Mouse (Mus musculus) liver, embryonic 14.5 days (tissue): Measurements from ENCODE around the gene Pear1. TPM values are rescaled to one million over a fixed set of nuclear protein-coding genes. Genes with fewer than 3 reads are reported as not detected.

Experiments
- ATAC-seq: fragments of 200-750 bp; cut with Nextera tagmentation; 2 replicates; pipeline ENCODE4 v1.8.0; 2017; ENCODE audit warnings: moderate number of reproducible peaks, mild to moderate bottlenecking, moderate library complexity; ENCODE audit not compliant: insufficient read depth
- DNase-seq, 3 experiments: peaks; one replicate each; pipeline ENCODE4 v3.0.0-alpha.2; 2012 to 2013; ENCODE audit warnings: low read depth in 3 of 3, low spot score in 3 of 3
- H3K27ac ChIP-seq: fragments of 300-500 bp; sonication (generic); 2 replicates; pipeline ENCODE4 v1.5.1; 2014; ENCODE audit warnings: moderate library complexity, mild to moderate bottlenecking, control low read depth, inconsistent platforms
- H3K27me3 ChIP-seq: fragments of 300-500 bp; sonication (generic); 2 replicates; pipeline ENCODE4 v1.6.1; 2014; ENCODE audit warnings: mild to moderate bottlenecking, low read length, moderate library complexity; ENCODE audit not compliant: control insufficient read depth, insufficient read depth
- H3K36me3 ChIP-seq: fragments of 300-500 bp; sonication (generic); replicated peaks from 2 replicates; pipeline ENCODE4 v1.6.1; 2014; ENCODE audit warnings: low read depth; ENCODE audit not compliant: control insufficient read depth, insufficient read depth
- H3K4me1 ChIP-seq, 2 experiments: fragments of 200-500 bp in 1 of 2; fragments of 300-500 bp in 1 of 2; sonication (generic) in 1 of 2; replicated peaks; 2 replicates each; pipeline ENCODE4 v1.6.1; 2012 to 2014; ENCODE audit warnings: antibody characterized with exemption in 1 of 2, inconsistent platforms in 1 of 2, low read length in 1 of 2; ENCODE audit not compliant: control insufficient read depth in 2 of 2, insufficient read depth in 2 of 2
- H3K4me2 ChIP-seq: fragments of 300-500 bp; sonication (generic); 2 replicates; pipeline ENCODE4 v1.6.1; 2014; ENCODE audit warnings: low read depth, mild to moderate bottlenecking, control low read depth, moderate library complexity
- H3K4me3 ChIP-seq, 2 experiments: fragments of 200-500 bp in 1 of 2; fragments of 300-500 bp in 1 of 2; sonication (generic) in 1 of 2; 2 replicates each; pipeline ENCODE4 v1.5.1; 2012 to 2014; ENCODE audit warnings: low read depth in 2 of 2, low read length in 2 of 2, mild to moderate bottlenecking in 2 of 2, control low read depth in 1 of 2, inconsistent platforms in 1 of 2, moderate library complexity in 1 of 2; ENCODE audit not compliant: insufficient read depth in 1 of 2
- H3K9ac ChIP-seq: fragments of 300-500 bp; sonication (generic); replicated peaks from 2 replicates; pipeline ENCODE4 v1.6.1; 2014; ENCODE audit warnings: mild to moderate bottlenecking, control low read depth, moderate library complexity
- H3K9me3 ChIP-seq: fragments of 300-500 bp; sonication (generic); 2 replicates; pipeline ENCODE4 v1.6.1; 2016; ENCODE audit warnings: low read length, mixed read lengths; ENCODE audit not compliant: control insufficient read depth
- CTCF ChIP-seq: IDR thresholded peaks from 2 replicates; pipeline ENCODE4 v1.5.1; 2016; ENCODE audit warnings: antibody characterized with exemption, low read depth, control low read depth
- EP300 ChIP-seq: IDR thresholded peaks from 2 replicates; pipeline ENCODE4 v1.6.1; 2016; ENCODE audit warnings: antibody characterized with exemption, low read depth
- WGBS: fragments of 180-500 bp; shearing (Covaris S2); extraction: QIAGEN DNeasy Blood & Tissue Kit; methylation state at CpG from one replicate; pipeline ENCODE4 v1.1.7; 2014; ENCODE audit not compliant: insufficient replicate concordance; 5-methylcytosine and 5-hydroxymethylcytosine counted together
- polyA plus RNA-seq, 2 experiments: library from polyadenylated mRNA; depleted of rRNA in 1 of 2; stranded (reverse) in 1 of 2; unstranded in 1 of 2; fragments of >200 nt; fragmentation: Nextera tagmentation in 1 of 2; extraction: Ambion mirVana in 1 of 2; gene quantifications; 2 replicates each; pipeline versions ENCODE4 v1.2.1 to v1.2.3; 2012 to 2014

Gene Pear1
- polyA plus RNA-seq, 2 experiments: 3.8 to 5.4 TPM

GRCm38 (mm10) chr3:87764506-87764905 lies 59.6 kb downstream of the Pear1 start:
- Histone ChIP-seq H3K36me3 (no peaks in the 10 kb centered on the region), H3K9me3 (no peaks in the 10 kb centered on the region), H3K27ac (no peak overlapping the region), H3K4me3 (no peak overlapping the region), H3K9ac (no peak overlapping the region), H3K4me2 (peak overlapping the region; percentile 15), H3K27me3 (no peaks in the 10 kb centered on the region; the same call in none of the 2 replicates), H3K4me1 (no peaks in the 10 kb centered on the region; a peak in 1 of 4 replicates)
- 20% methylated on average over 10 of the region's 10 CpGs for WGBS
- no peak for ATAC-seq
- DNase-seq: no peak
- TF ChIP-seq EP300 (no peak), CTCF (no peak)

DNA sequence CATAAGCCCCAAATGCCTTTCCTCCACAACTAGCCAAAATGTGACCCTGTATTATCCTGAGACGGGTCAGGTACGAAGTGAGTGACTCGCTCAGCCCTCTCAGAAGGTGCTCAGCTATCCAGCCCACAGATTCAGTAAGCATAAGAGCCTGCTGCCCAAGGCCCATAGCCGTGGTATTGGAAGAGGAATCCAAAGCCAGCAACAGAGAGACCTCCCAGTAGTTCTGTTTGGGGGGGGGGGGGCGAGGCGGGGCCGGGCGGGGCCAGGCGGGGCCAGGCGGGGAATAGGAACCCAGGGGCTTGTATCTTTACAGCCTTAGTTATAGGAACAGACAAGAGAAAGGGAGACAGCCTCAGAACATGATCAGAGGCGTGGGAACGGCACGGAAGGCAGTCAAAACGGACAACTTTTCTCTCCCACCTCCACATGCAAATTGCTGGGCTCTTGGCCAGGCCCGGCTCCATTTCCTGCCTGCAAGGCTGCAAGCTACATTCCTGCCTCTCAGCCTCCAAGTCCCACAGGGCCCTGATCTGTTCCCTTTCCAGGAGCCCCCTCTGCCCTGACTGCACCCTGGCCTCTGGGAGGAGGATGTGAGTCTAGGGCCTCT lies 60.3 kb downstream of the Pear1 start:
- no peak for ATAC-seq
- Histone ChIP-seq H3K4me1 (no peaks in the 10 kb centered on the region; a peak in 1 of 4 replicates), H3K9me3 (no peaks in the 10 kb centered on the region), H3K9ac (no peak overlapping the region), H3K4me3 (no peak overlapping the region), H3K27ac (no peak overlapping the region), H3K4me2 (no peak overlapping the region), H3K36me3 (no peaks in the 10 kb centered on the region), H3K27me3 (no peaks in the 10 kb centered on the region; the same call in 1 of the 2 replicates)
- no peak for TF ChIP-seq CTCF
- TF ChIP-seq EP300: no peak
- DNase-seq: no peak
- WGBS: 12% methylated on average over 15 of the region's 15 CpGs

GRCm38 (mm10) chr3:87763202-87763601 lies 60.9 kb downstream of the Pear1 start:
- DNase-seq (no peak), ATAC-seq (no peak)
- no peak overlapping the region for H3K4me3 ChIP-seq
- no peaks in the 10 kb centered on the region for H3K36me3 ChIP-seq
- no peak overlapping the region for H3K4me2 ChIP-seq
- H3K9ac ChIP-seq: no peak overlapping the region
- no peaks in the 10 kb centered on the region for H3K9me3 ChIP-seq
- whole genome bisulfite sequencing: 54% methylated on average over 4 of the region's 4 CpGs
- no peaks in the 10 kb centered on the region; the same call in 1 of the 2 replicates for H3K27me3 ChIP-seq
- H3K4me1 ChIP-seq: no peaks in the 10 kb centered on the region; a peak in 1 of 4 replicates
- TF ChIP-seq CTCF (no peak), EP300 (no peak)
- no peak overlapping the region for H3K27ac ChIP-seq

GRCm38 (mm10) chr3:87761408-87762375 lies 62.4 kb downstream of the Pear1 start:
- no peak for DNase-seq
- no peaks in the 10 kb centered on the region; a peak in 1 of 4 replicates for H3K4me1 ChIP-seq
- H3K9me3 ChIP-seq: no peaks in the 10 kb centered on the region
- H3K27me3 ChIP-seq: no peaks in the 10 kb centered on the region; the same call in 1 of the 2 replicates
- no peak overlapping the region for H3K4me2 ChIP-seq
- TF ChIP-seq CTCF (no peak), EP300 (no peak)
- no peak overlapping the region for H3K27ac ChIP-seq
- no peaks in the 10 kb centered on the region for H3K36me3 ChIP-seq
- no peak overlapping the region for H3K4me3 ChIP-seq
- no peak overlapping the region for H3K9ac ChIP-seq
- ATAC-seq: no peak
- 51% methylated on average over 20 of the region's 20 CpGs for WGBS

DNA sequence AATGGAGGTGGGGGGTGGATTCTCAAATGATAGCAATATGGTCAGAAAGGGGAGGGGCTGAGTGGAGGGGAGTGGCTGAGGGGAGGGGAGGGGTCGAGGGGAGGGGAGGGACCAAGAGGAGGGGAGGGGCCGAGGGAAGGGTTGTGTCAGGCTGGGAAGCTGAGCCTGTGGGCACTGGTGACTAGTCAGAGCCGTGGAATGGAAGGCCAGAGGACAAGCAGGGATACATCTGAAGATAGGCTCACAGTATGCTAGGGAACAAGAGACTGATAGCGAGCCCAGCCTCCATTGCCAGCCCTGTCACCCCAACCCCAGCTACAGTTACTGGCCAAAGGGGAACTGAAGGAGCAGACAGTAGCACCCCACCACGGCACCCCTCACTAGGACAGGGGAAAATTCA lies 65.5 kb downstream of the Pear1 start:
- 38% methylated on average over 5 of the region's 5 CpGs for WGBS
- Histone ChIP-seq H3K4me2 (no peak overlapping the region), H3K27ac (no peak overlapping the region), H3K4me3 (no peak overlapping the region), H3K9ac (no peak overlapping the region), H3K36me3 (no peaks in the 10 kb centered on the region), H3K27me3 (no peaks in the 10 kb centered on the region), H3K9me3 (no peaks in the 10 kb centered on the region), H3K4me1 (no peaks in the 10 kb centered on the region)
- no peak for ATAC-seq
- no peak for TF ChIP-seq CTCF
- no peak for TF ChIP-seq EP300
- DNase-seq: no peak
